Mouse (Mus musculus): ENCODE measurements around the gene Numa1.
"Not testable (repeated sequence)": the region's sequence is repeated elsewhere in the genome, so short reads cannot be mapped to it uniquely, and the experiment has no call there.

DNA sequence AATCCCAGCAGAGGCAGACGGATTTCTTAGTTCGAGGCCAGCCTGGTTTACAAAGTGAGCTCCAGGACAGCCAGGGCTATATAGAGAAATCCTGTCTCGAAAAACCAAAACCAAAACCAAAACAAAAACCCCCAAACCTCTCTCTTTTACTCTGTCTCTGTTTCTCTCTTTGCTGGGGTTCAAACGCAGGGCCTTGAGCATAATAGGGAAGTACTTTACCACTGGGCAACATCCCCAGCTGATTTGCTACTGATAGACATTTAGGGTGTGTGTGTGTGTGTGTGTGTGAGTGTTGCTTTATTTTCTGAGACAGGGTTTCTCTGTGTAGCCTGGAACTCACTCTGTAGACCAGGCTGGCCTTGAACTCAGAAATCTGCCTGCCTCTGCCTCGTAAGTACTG is 15.1 kb downstream of the Numa1 start:
- not testable (repeated sequence) for TF ChIP-seq CTCF (IDR thresholded peaks at IDR 0.05; ENCODE audit: low read depth); EP300 (optimal IDR thresholded peaks at IDR 0.05)

Data from stomach, postnatal 0 days (tissue).